Mouse (Mus musculus) neural tube, embryonic 12.5 days (tissue): ENCODE measurements at regions not wholly inside any gene's neighbourhood (a gene's known extent, or its start where the extent isn't known, plus 50 kb on each side); places are given as distances from the start of the nearest gene placed in this dataset.

Experiments used
- ATAC-seq: fragments of 200-750 bp; cut with Nextera tagmentation; 2 replicates; pipeline ENCODE4 v1.8.0; 2017; ENCODE audit warnings: low read depth, mild to moderate bottlenecking, moderate TSS enrichment, moderate library complexity; ENCODE audit not compliant: low FRiP score
- H3K27ac ChIP-seq: fragments of 300-500 bp; sonication (generic); 2 replicates; pipeline ENCODE4 v1.5.1; 2016
- H3K27me3 ChIP-seq: fragments of 300-500 bp; sonication (generic); replicated peaks from 2 replicates; pipeline ENCODE4 v1.6.1; 2016; ENCODE audit warnings: mild to moderate bottlenecking
- H3K36me3 ChIP-seq: fragments of 300-500 bp; sonication (generic); 2 replicates; pipeline ENCODE4 v1.6.1; 2016; ENCODE audit warnings: mild to moderate bottlenecking
- H3K4me1 ChIP-seq: fragments of 300-500 bp; sonication (generic); 2 replicates; pipeline ENCODE4 v1.6.1; 2016
- H3K4me2 ChIP-seq: fragments of 300-500 bp; sonication (generic); replicated peaks from 2 replicates; pipeline ENCODE4 v1.6.1; 2016; ENCODE audit warnings: mild to moderate bottlenecking
- H3K4me3 ChIP-seq: fragments of 300-500 bp; sonication (generic); 2 replicates; pipeline ENCODE4 v1.5.1; 2016
- H3K9ac ChIP-seq: fragments of 300-500 bp; sonication (generic); 2 replicates; pipeline ENCODE4 v1.6.1; 2016; ENCODE audit warnings: mild to moderate bottlenecking
- H3K9me3 ChIP-seq: fragments of 300-500 bp; sonication (generic); 2 replicates; pipeline ENCODE4 v1.6.1; 2016; ENCODE audit warnings: mild to moderate bottlenecking
- WGBS: fragments of 180-500 bp; shearing (Covaris S2); methylation state at CpG from one replicate; pipeline ENCODE4 v1.1.7; 2016; 5-methylcytosine and 5-hydroxymethylcytosine counted together

GRCm38 (mm10) chr12:93549900-93550299 is 1700.9 kb upstream of the Sel1l start:
- ATAC-seq = no peak
- Histone ChIP-seq H3K27me3 (no peaks in the 10 kb centered on the region), H3K4me1 (no peaks in the 10 kb centered on the region), H3K9me3 (no peaks in the 10 kb centered on the region), H3K36me3 (no peaks in the 10 kb centered on the region), H3K27ac (no peak overlapping the region), H3K9ac (no peak overlapping the region), H3K4me2 (no peak overlapping the region), H3K4me3 (no peak overlapping the region)
- 41% methylated on average over 4 of the region's 4 CpGs for WGBS

GRCm38 (mm10) chr12:93523465-93523864 is 1674.5 kb upstream of the Sel1l start:
- Histone ChIP-seq H3K27ac (no peak overlapping the region), H3K4me2 (no peak overlapping the region), H3K4me3 (no peak overlapping the region), H3K36me3 (no peaks in the 10 kb centered on the region), H3K9ac (no peak overlapping the region), H3K27me3 (no peaks in the 10 kb centered on the region), H3K9me3 (no peaks in the 10 kb centered on the region), H3K4me1 (no peaks in the 10 kb centered on the region)
- 89% methylated on average over 2 of the region's 2 CpGs for WGBS
- ATAC-seq = no peak

- no peak overlapping the region for H3K27ac ChIP-seq
- no peaks in the 10 kb centered on the region for H3K4me1 ChIP-seq
- H3K4me3 ChIP-seq = no peak overlapping the region
- no peaks in the 10 kb centered on the region for H3K9me3 ChIP-seq
- no peaks in the 10 kb centered on the region for H3K36me3 ChIP-seq
- H3K27me3 ChIP-seq = no peaks in the 10 kb centered on the region
- ATAC-seq = no peak
- 87% methylated on average over 1 of the region's 1 CpGs for WGBS
- no peak overlapping the region for H3K4me2 ChIP-seq
- no peak overlapping the region for H3K9ac ChIP-seq
Observed at GRCm38 (mm10) chr12:93486381-93486780, 1637.4 kb upstream of the Sel1l start.

- Histone ChIP-seq H3K9ac (no peak overlapping the region), H3K9me3 (no peaks in the 10 kb centered on the region), H3K4me2 (no peak overlapping the region), H3K36me3 (no peaks in the 10 kb centered on the region), H3K4me3 (no peak overlapping the region), H3K27me3 (no peaks in the 10 kb centered on the region), H3K4me1 (no peaks in the 10 kb centered on the region), H3K27ac (no peak overlapping the region)
- ATAC-seq = no peak
Observed at GRCm38 (mm10) chr12:93462106-93462505, 1613.1 kb upstream of the Sel1l start.

GRCm38 (mm10) chr12:93449436-93449835 is 1600.5 kb upstream of the Sel1l start:
- Histone ChIP-seq H3K4me2 (no peak overlapping the region), H3K27ac (no peak overlapping the region), H3K4me3 (no peak overlapping the region), H3K9me3 (no peaks in the 10 kb centered on the region), H3K27me3 (no peaks in the 10 kb centered on the region), H3K4me1 (no peaks in the 10 kb centered on the region), H3K36me3 (no peaks in the 10 kb centered on the region), H3K9ac (no peak overlapping the region)
- 87% methylated on average over 2 of the region's 2 CpGs for WGBS
- no peak for ATAC-seq

- no peak for ATAC-seq
- Histone ChIP-seq H3K9me3 (no peaks in the 10 kb centered on the region), H3K9ac (no peak overlapping the region), H3K27me3 (no peaks in the 10 kb centered on the region), H3K4me2 (no peak overlapping the region), H3K27ac (no peak overlapping the region), H3K4me1 (no peaks in the 10 kb centered on the region), H3K4me3 (no peak overlapping the region), H3K36me3 (no peaks in the 10 kb centered on the region)
Observed at GRCm38 (mm10) chr12:93429218-93429617, 1580.3 kb upstream of the Sel1l start.

GRCm38 (mm10) chr12:93427988-93428387 is 1579.0 kb upstream of the Sel1l start:
- Histone ChIP-seq H3K9ac (no peak overlapping the region), H3K9me3 (no peaks in the 10 kb centered on the region), H3K4me3 (no peak overlapping the region), H3K4me2 (no peak overlapping the region), H3K36me3 (no peaks in the 10 kb centered on the region), H3K4me1 (no peaks in the 10 kb centered on the region), H3K27ac (no peak overlapping the region), H3K27me3 (no peaks in the 10 kb centered on the region)
- ATAC-seq = no peak
- 97% methylated on average over 2 of the region's 2 CpGs for WGBS

- H3K9ac ChIP-seq = no peak overlapping the region
- no peaks in the 10 kb centered on the region for H3K27me3 ChIP-seq
- no peaks in the 10 kb centered on the region for H3K9me3 ChIP-seq
- no peaks in the 10 kb centered on the region for H3K4me1 ChIP-seq
- no peak overlapping the region for H3K27ac ChIP-seq
- no peaks in the 10 kb centered on the region for H3K36me3 ChIP-seq
- H3K4me3 ChIP-seq = no peak overlapping the region
- H3K4me2 ChIP-seq = no peak overlapping the region
- 63% methylated on average over 6 of the region's 6 CpGs for WGBS
- ATAC-seq = no peak
Observed at GRCm38 (mm10) chr12:93416381-93416780, 1567.4 kb upstream of the Sel1l start.

- WGBS = 83% methylated on average over 1 of the region's 1 CpGs
- Histone ChIP-seq H3K4me1 (no peaks in the 10 kb centered on the region), H3K4me2 (no peak overlapping the region), H3K4me3 (no peak overlapping the region), H3K36me3 (no peaks in the 10 kb centered on the region), H3K27me3 (no peaks in the 10 kb centered on the region), H3K9me3 (no peaks in the 10 kb centered on the region), H3K9ac (no peak overlapping the region), H3K27ac (no peak overlapping the region)
- no peak for ATAC-seq
Observed at GRCm38 (mm10) chr12:93415791-93416190, 1566.8 kb upstream of the Sel1l start.

- H3K9me3 ChIP-seq = no peaks in the 10 kb centered on the region
- no peak for ATAC-seq
- no peak overlapping the region for H3K9ac ChIP-seq
- WGBS = 31% methylated on average over 2 of the region's 2 CpGs
- H3K36me3 ChIP-seq = no peaks in the 10 kb centered on the region
- H3K27ac ChIP-seq = no peak overlapping the region
- no peak overlapping the region for H3K4me2 ChIP-seq
- no peaks in the 10 kb centered on the region for H3K27me3 ChIP-seq
- no peak overlapping the region for H3K4me3 ChIP-seq
- H3K4me1 ChIP-seq = no peaks in the 10 kb centered on the region
Observed at GRCm38 (mm10) chr12:93385578-93385977, 1536.6 kb upstream of the Sel1l start.

GRCm38 (mm10) chr12:93342933-93343332 is 1494.0 kb upstream of the Sel1l start:
- 68% methylated on average over 4 of the region's 4 CpGs for WGBS
- no peak overlapping the region for H3K4me2 ChIP-seq
- ATAC-seq = no peak

GRCm38 (mm10) chr12:93342525-93342924 is 1493.6 kb upstream of the Sel1l start:
- Histone ChIP-seq H3K9ac (no peak overlapping the region), H3K36me3 (no peaks in the 10 kb centered on the region), H3K4me1 (no peaks in the 10 kb centered on the region), H3K27me3 (no peaks in the 10 kb centered on the region), H3K4me3 (no peak overlapping the region), H3K27ac (no peak overlapping the region), H3K9me3 (no peaks in the 10 kb centered on the region), H3K4me2 (no peak overlapping the region)
- 76% methylated on average over 4 of the region's 4 CpGs for WGBS
- no peak for ATAC-seq

More at GRCm38 (mm10) chr12:93342933-93343332, 1494.0 kb upstream of the Sel1l start:
- H3K36me3 ChIP-seq = no peaks in the 10 kb centered on the region
- no peaks in the 10 kb centered on the region for H3K9me3 ChIP-seq
- no peak overlapping the region for H3K27ac ChIP-seq
- H3K9ac ChIP-seq = no peak overlapping the region
- no peaks in the 10 kb centered on the region for H3K27me3 ChIP-seq
- no peak overlapping the region for H3K4me3 ChIP-seq
- no peaks in the 10 kb centered on the region for H3K4me1 ChIP-seq

- no peak for ATAC-seq
- no peaks in the 10 kb centered on the region for H3K9me3 ChIP-seq
- no peaks in the 10 kb centered on the region for H3K27me3 ChIP-seq
- H3K36me3 ChIP-seq = no peaks in the 10 kb centered on the region
- no peak overlapping the region for H3K4me3 ChIP-seq
- no peaks in the 10 kb centered on the region for H3K4me1 ChIP-seq
- H3K27ac ChIP-seq = no peak overlapping the region
- H3K4me2 ChIP-seq = no peak overlapping the region
- 85% methylated on average over 1 of the region's 1 CpGs for WGBS
- no peak overlapping the region for H3K9ac ChIP-seq
Observed at GRCm38 (mm10) chr12:93335520-93335919, 1486.6 kb upstream of the Sel1l start.

- H3K4me2 ChIP-seq = no peak overlapping the region
- H3K9ac ChIP-seq = no peak overlapping the region
- H3K27ac ChIP-seq = no peak overlapping the region
- H3K4me1 ChIP-seq = no peaks in the 10 kb centered on the region
- ATAC-seq = no peak
- H3K36me3 ChIP-seq = no peaks in the 10 kb centered on the region
- no peak overlapping the region for H3K4me3 ChIP-seq
- no peaks in the 10 kb centered on the region for H3K9me3 ChIP-seq
- H3K27me3 ChIP-seq = no peaks in the 10 kb centered on the region
Observed at GRCm38 (mm10) chr12:93312214-93312613, 1463.3 kb upstream of the Sel1l start.
